Mouse (Mus musculus) ES-Bruce4 (cell line): ENCODE data around the gene Srarp.

ENCODE experiments used
- EP300 ChIP-seq: IDR thresholded peaks from 2 replicates; pipeline ENCODE4 v1.6.1; 2011; ENCODE audit warnings: low read depth, low read length; ENCODE audit not compliant: insufficient read depth
- POLR2A ChIP-seq: IDR thresholded peaks from one replicate; pipeline ENCODE4 v1.8.1; 2011; ENCODE audit warnings: low read length; ENCODE audit not compliant: insufficient read depth

DNA sequence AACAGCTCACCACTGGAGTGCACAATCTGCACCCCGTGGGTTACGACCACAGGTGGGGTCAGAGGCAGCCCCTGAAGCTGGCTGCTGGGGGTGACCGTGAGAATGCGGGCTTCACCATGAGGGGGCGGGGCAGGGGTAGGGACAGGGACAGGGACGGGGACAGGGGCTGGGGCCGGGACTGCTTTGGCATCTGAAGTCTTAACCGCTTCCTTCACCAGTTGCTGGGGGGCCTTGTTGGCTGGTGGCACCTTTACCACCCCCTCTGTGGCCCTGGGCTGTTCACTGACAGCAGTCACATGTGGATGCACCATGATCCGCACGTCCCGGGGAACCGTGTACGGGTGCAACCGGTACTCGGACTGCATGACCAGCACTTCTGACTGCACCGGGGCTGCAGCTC, 35.6 kb upstream of the Srarp start:
- no peak for TF ChIP-seq EP300
- TF ChIP-seq POLR2A, result no peak
